Mouse (Mus musculus) MEL (cell line): ENCODE results near the gene Mpc1. TPM values are rescaled to one million over a fixed set of nuclear protein-coding genes. Genes with fewer than 3 reads are reported as not detected.

ENCODE experiments used
- DNase-seq: peaks from one replicate; pipeline ENCODE4 v3.0.0; 2011; ENCODE audit warnings: low read depth, low spot score
- H3K27ac ChIP-seq: 2 replicates; pipeline ENCODE4 v1.5.1; 2012; ENCODE audit warnings: low read depth, mild to moderate bottlenecking, control low read depth, low read length, moderate library complexity; ENCODE audit not compliant: control insufficient read depth
- H3K27me3 ChIP-seq, 2 experiments: fragments of 150-350 bp in 1 of 2; sonication (generic) in 1 of 2; 2 replicates each; pipeline ENCODE4 v1.6.1; 2012; ENCODE audit warnings: low read length in 2 of 2, mild to moderate bottlenecking in 2 of 2, improper control_type of control experiment in 1 of 2, moderate library complexity in 1 of 2; ENCODE audit not compliant: insufficient read depth in 2 of 2, control insufficient read depth in 1 of 2
- H3K36me3 ChIP-seq, 2 experiments: 2 replicates each; pipeline ENCODE4 v1.6.1; 2012 to 2014; ENCODE audit warnings: low read length in 2 of 2, improper control_type of control experiment in 1 of 2, inconsistent platforms in 1 of 2, mild to moderate bottlenecking in 1 of 2; ENCODE audit not compliant: insufficient read depth in 2 of 2, control insufficient read depth in 1 of 2
- H3K4me1 ChIP-seq, 2 experiments: fragments of 150-350 bp in 1 of 2; sonication (generic) in 1 of 2; 2 replicates each; pipeline ENCODE4 v1.6.1; 2012; ENCODE audit warnings: low read length in 2 of 2, improper control_type of control experiment in 1 of 2, mild to moderate bottlenecking in 1 of 2; ENCODE audit not compliant: insufficient read depth in 2 of 2, control insufficient read depth in 1 of 2
- H3K4me3 ChIP-seq, 2 experiments: fragments of 150-350 bp in 1 of 2; sonication (generic) in 1 of 2; 2 replicates each; pipeline ENCODE4 v1.5.1; 2012; ENCODE audit warnings: low read depth in 2 of 2, low read length in 2 of 2, mild to moderate bottlenecking in 2 of 2, moderate library complexity in 2 of 2, control low read depth in 1 of 2, improper control_type of control experiment in 1 of 2; ENCODE audit not compliant: control insufficient read depth in 1 of 2, insufficient read depth in 1 of 2
- H3K79me2 ChIP-seq: 2 replicates; pipeline ENCODE4 v1.6.1; 2012; ENCODE audit warnings: mild to moderate bottlenecking, low read length, moderate library complexity; ENCODE audit not compliant: control insufficient read depth, poor library complexity, insufficient read depth
- H3K9ac ChIP-seq: 2 replicates; pipeline ENCODE4 v1.6.1; 2012; ENCODE audit warnings: low read depth, mild to moderate bottlenecking, control low read depth, low read length, moderate library complexity; ENCODE audit not compliant: control insufficient read depth, poor library complexity, severe bottlenecking
- H3K9me3 ChIP-seq: fragments of 150-350 bp; sonication (generic); replicated peaks from 2 replicates; pipeline ENCODE4 v1.6.1; 2012; ENCODE audit warnings: mild to moderate bottlenecking, low read length, improper control_type of control experiment, moderate library complexity; ENCODE audit not compliant: insufficient read depth
- BHLHE40 ChIP-seq: IDR thresholded peaks from 2 replicates; pipeline ENCODE4 v1.6.1; 2012; ENCODE audit warnings: low read depth, mild to moderate bottlenecking, inconsistent platforms, low read length, improper control_type of control experiment, borderline replicate concordance
- CHD1 ChIP-seq: IDR thresholded peaks from 2 replicates; pipeline ENCODE4 v1.6.1; 2012; ENCODE audit warnings: low read depth, mild to moderate bottlenecking, inconsistent platforms, low read length, improper control_type of control experiment
- CHD2 ChIP-seq: IDR thresholded peaks from 2 replicates; pipeline ENCODE4 v1.6.1; 2011; ENCODE audit warnings: low read length, improper control_type of control experiment
- E2F4 ChIP-seq: IDR thresholded peaks from 2 replicates; pipeline ENCODE4 v1.6.1; 2011; ENCODE audit warnings: low read depth, low read length, improper control_type of control experiment, borderline replicate concordance
- ELF1 ChIP-seq: IDR thresholded peaks from 2 replicates; pipeline ENCODE4 v1.6.1; 2014; ENCODE audit warnings: low read depth, mild to moderate bottlenecking, inconsistent platforms, low read length, improper control_type of control experiment, moderate library complexity
- EP300 ChIP-seq, 2 experiments: IDR thresholded peaks; 2 replicates each; pipeline ENCODE4 v1.6.1; 2011; ENCODE audit warnings: improper control_type of control experiment in 2 of 2, low read length in 2 of 2, low read depth in 1 of 2, mild to moderate bottlenecking in 1 of 2
- ETS1 ChIP-seq: IDR thresholded peaks from 2 replicates; pipeline ENCODE4 v1.6.1; 2012; ENCODE audit warnings: low read depth, mild to moderate bottlenecking, inconsistent platforms, low read length, improper control_type of control experiment, moderate library complexity
- GABPA ChIP-seq: IDR thresholded peaks from 2 replicates; pipeline ENCODE4 v1.6.1; 2012; ENCODE audit warnings: low read depth, mild to moderate bottlenecking, inconsistent platforms, low read length, improper control_type of control experiment, moderate library complexity
- GATA1 ChIP-seq: IDR thresholded peaks from 2 replicates; pipeline ENCODE4 v1.6.1; 2011; ENCODE audit warnings: low read depth, low read length, improper control_type of control experiment
- HCFC1 ChIP-seq: IDR thresholded peaks from 2 replicates; pipeline ENCODE4 v1.6.1; 2012; ENCODE audit warnings: low read depth, mild to moderate bottlenecking, inconsistent platforms, low read length, improper control_type of control experiment, moderate library complexity
- MAX ChIP-seq: IDR thresholded peaks from 2 replicates; pipeline ENCODE4 v1.6.1; 2011; ENCODE audit warnings: low read length, improper control_type of control experiment
- MEF2A ChIP-seq: IDR thresholded peaks from 2 replicates; pipeline ENCODE4 v1.6.1; 2014; ENCODE audit warnings: low read depth, mild to moderate bottlenecking, inconsistent platforms, low read length, improper control_type of control experiment; ENCODE audit not compliant: poor library complexity, insufficient replicate concordance, severe bottlenecking; ENCODE audit errors: extremely low read depth
- MXI1 ChIP-seq: IDR thresholded peaks from 2 replicates; pipeline ENCODE4 v1.6.1; 2011; ENCODE audit warnings: mild to moderate bottlenecking, low read depth, low read length, improper control_type of control experiment
- MYC ChIP-seq: IDR thresholded peaks from 2 replicates; pipeline ENCODE4 v1.6.1; 2011; ENCODE audit warnings: low read depth, mild to moderate bottlenecking, low read length, improper control_type of control experiment, moderate library complexity
- NELFE ChIP-seq: IDR thresholded peaks from 2 replicates; pipeline ENCODE4 v1.6.1; 2011; ENCODE audit warnings: low read depth, low read length, improper control_type of control experiment
- NRF1 ChIP-seq: IDR thresholded peaks from 2 replicates; pipeline ENCODE4 v1.6.1; 2014; ENCODE audit warnings: low read depth, mild to moderate bottlenecking, inconsistent platforms, low read length, improper control_type of control experiment, moderate library complexity; ENCODE audit not compliant: poor library complexity, insufficient read depth, severe bottlenecking
- POLR2AphosphoS2 ChIP-seq: IDR thresholded peaks from 2 replicates; pipeline ENCODE4 v1.6.1; 2011; ENCODE audit warnings: low read length, improper control_type of control experiment
- POLR2AphosphoS5 ChIP-seq: IDR thresholded peaks from 2 replicates; pipeline ENCODE4 v1.6.1; 2012; ENCODE audit warnings: low read depth, borderline replicate concordance, mild to moderate bottlenecking, inconsistent platforms, low read length, moderate library complexity, mixed read lengths
- SIN3A ChIP-seq: IDR thresholded peaks from 2 replicates; pipeline ENCODE4 v1.6.1; 2012; ENCODE audit warnings: low read length, improper control_type of control experiment, inconsistent platforms
- TAL1 ChIP-seq: IDR thresholded peaks from 2 replicates; pipeline ENCODE4 v1.6.1; 2012; ENCODE audit warnings: mild to moderate bottlenecking, inconsistent platforms, low read length, moderate library complexity, mixed read lengths
- USF1 ChIP-seq: IDR thresholded peaks from 2 replicates; pipeline ENCODE4 v1.6.1; 2014; ENCODE audit warnings: low read depth, mild to moderate bottlenecking, inconsistent platforms, low read length, improper control_type of control experiment, moderate library complexity
- ZMIZ1 ChIP-seq: IDR thresholded peaks from 2 replicates; pipeline ENCODE4 v1.6.1; 2012; ENCODE audit warnings: low read depth, mild to moderate bottlenecking, inconsistent platforms, low read length, improper control_type of control experiment, moderate library complexity
- ZNF384 ChIP-seq: IDR thresholded peaks from 2 replicates; pipeline ENCODE4 v1.6.1; 2012; ENCODE audit warnings: low read depth, mild to moderate bottlenecking, inconsistent platforms, low read length, improper control_type of control experiment
- polyA plus RNA-seq, 2 experiments: library from polyadenylated mRNA; stranded (reverse) in 1 of 2; unstranded in 1 of 2; fragments of >175 nt in 1 of 2; fragments of >200 nt in 1 of 2; gene quantifications; 2 replicates each; pipeline versions ENCODE4 v1.2.1 to v1.2.4; 2012; ENCODE audit warnings: low replicate concordance in 2 of 2, low read depth in 1 of 2; ENCODE audit not compliant: insufficient read length in 2 of 2, insufficient read depth in 1 of 2, missing spikeins in 1 of 2
- total RNA-seq: library from RNA; depleted of rRNA; stranded (reverse); fragments of 300-350 nt; gene quantifications from 2 replicates; pipeline ENCODE4 v1.2.3, GENCODE M21; 2012

The Mpc1 gene
- total and polyA plus RNA-seq, 3 experiments, result 56.2 to 89.6 TPM; not detected in 1

- peak overlapping the region; percentile 82 to 94 for H3K4me3 ChIP-seq
- H3K27ac ChIP-seq, result no peak overlapping the region
- peak; percentile 64 for DNase-seq
- peak overlapping the region; percentile 86 for H3K9ac ChIP-seq
- no peaks in the 10 kb centered on the region; a peak in 1 of 4 replicates for H3K36me3 ChIP-seq
- H3K27me3 ChIP-seq, result no peaks in the 10 kb centered on the region
- no peaks in the 10 kb centered on the region for H3K9me3 ChIP-seq
- H3K4me1 ChIP-seq, result peaks cover 3 to 8% of the 10 kb centered on the region in 2 experiments
- no peak for TF ChIP-seq ZNF384
- TF ChIP-seq POLR2AphosphoS5, result no peak
- peak in 1 of 2 experiments; percentile 28; a peak in 1 of 4 replicates for TF ChIP-seq EP300 (IDR thresholded peaks at IDR 0.05; ENCODE audit: low read depth in 1 of 2, low read length in 2 of 2)
- TF ChIP-seq ELF1, result 0 out of 2 replicates have a peak, but pooled peaks have one; percentile 24
- no peak for TF ChIP-seq E2F4
- peak; percentile 45; the same call in 1 of the 2 replicates for TF ChIP-seq GATA1
- TF ChIP-seq BHLHE40, result no peak
- peak; percentile 66 for TF ChIP-seq MYC
- TF ChIP-seq CHD1, result no peak
- TF ChIP-seq USF1, result no peak
- TF ChIP-seq POLR2AphosphoS2, result no peak
- TF ChIP-seq ZMIZ1, result no peak
- TF ChIP-seq CHD2, result no peak
- no peak for TF ChIP-seq NELFE
- no peak for TF ChIP-seq GABPA
- TF ChIP-seq MAX, result peak; percentile 65; the same call in 1 of the 2 replicates
- no peak for TF ChIP-seq NRF1
- TF ChIP-seq HCFC1, result no peak; the same call in 1 of the 2 replicates
- 0 out of 2 replicates have a peak, but pooled peaks have one; percentile 42 for TF ChIP-seq MEF2A
- peak; percentile 55 for TF ChIP-seq ETS1
- TF ChIP-seq MXI1, result peak; percentile 77
- TF ChIP-seq TAL1, result no peak
- TF ChIP-seq SIN3A, result peak; percentile 76
- H3K79me2 ChIP-seq, result peaks cover 50% of the 10 kb centered on the region
These were observed 29.0 kb downstream of the Mpc1 start for GRCm38 (mm10) chr17:8311751-8312150.
